Mouse (Mus musculus): Measurements from ENCODE around the gene C2cd2. TPM values are rescaled to one million over a fixed set of nuclear protein-coding genes. Genes with fewer than 3 reads are reported as not detected.

C2cd2 gene
- total and polyA plus RNA-seq, 3 experiments: 9.8 to 19.7 (median 10.4) TPM

DNA sequence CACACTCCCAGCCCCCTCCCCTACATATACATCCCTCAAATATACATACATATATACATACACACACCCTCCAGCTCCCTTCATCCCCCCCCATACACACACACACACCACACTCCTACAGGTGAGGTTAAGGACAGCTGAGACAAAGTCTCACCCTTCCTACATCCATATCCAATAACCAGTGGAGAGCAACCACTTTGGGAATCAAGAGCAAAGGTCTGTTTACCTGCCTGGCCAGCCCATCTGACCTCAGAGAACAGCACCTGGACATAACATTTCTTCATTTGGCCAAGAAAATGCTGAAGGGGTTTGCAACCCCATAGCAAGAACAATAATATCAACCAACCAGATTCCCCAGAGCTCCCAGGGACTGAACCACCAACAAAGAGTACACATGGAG is 56.1 kb downstream of the C2cd2 start:
- DNase-seq (ENCODE audit: low spot score) (no peak), ATAC-seq (ENCODE audit: extremely low read depth, insufficient number of reproducible peaks, low FRiP score, poor library complexity, severe bottlenecking) (no peak)
- Histone ChIP-seq H3K27me3 (ENCODE audit: insufficient read depth, low read length) (no peaks in the 10 kb centered on the region), H3K4me1 (ENCODE audit: insufficient read depth, low read depth, low read length) (peaks cover 10% of the 10 kb centered on the region), H3K36me3 (replicated peaks) (peaks cover 8% of the 10 kb centered on the region), H3K4me3 (ENCODE audit: low read depth, low read length) (no peak overlapping the region), H3K9me3 (replicated peaks) (no peaks in the 10 kb centered on the region)
- TF ChIP-seq CTCF (IDR thresholded peaks at IDR 0.05; ENCODE audit: low read depth, low read length) (no peak), GATA2 (IDR thresholded peaks at IDR 0.05; ENCODE audit: borderline replicate concordance, low read depth, low read length) (no peak), GATA1 (IDR thresholded peaks at IDR 0.05; ENCODE audit: borderline replicate concordance, low read length) (no peak), TAL1 (conservative IDR thresholded peaks at IDR 0.05; ENCODE audit: low read depth, low read length) (no peak), POLR2AphosphoS5 (IDR thresholded peaks at IDR 0.05; ENCODE audit: insufficient replicate concordance, low read depth, low read length) (no peak)

DNA sequence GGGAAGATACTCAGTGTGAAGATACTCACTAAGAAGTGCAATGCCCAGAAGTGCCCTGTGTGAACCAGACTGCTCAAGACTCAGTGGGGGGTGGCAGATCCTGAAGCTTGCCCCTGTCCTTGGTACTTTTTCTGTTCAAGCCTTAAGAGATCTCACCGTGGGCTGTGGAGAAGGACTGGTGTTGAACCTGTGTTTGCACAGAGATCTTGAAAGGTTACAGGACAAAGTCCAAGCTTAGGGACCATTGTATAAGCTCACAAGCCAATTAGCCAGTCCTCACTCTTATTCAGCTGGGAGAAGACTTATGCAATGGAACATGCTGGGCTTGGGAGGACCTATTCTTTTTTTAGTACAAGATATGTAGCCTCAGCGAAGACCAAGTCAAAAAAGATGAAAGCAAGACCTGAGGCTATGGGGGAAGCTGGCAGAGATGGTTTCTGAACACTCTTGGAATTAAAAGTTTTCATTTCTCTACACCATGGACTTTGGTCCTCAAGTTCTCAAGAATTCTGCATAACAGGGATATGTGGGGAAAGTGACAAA is 56.9 kb downstream of the C2cd2 start:
- DNase-seq (ENCODE audit: low spot score) (no peak), ATAC-seq (ENCODE audit: extremely low read depth, insufficient number of reproducible peaks, low FRiP score, poor library complexity, severe bottlenecking) (no peak)
- Histone ChIP-seq H3K36me3 (replicated peaks) (peaks cover 8% of the 10 kb centered on the region), H3K4me1 (ENCODE audit: insufficient read depth, low read depth, low read length) (peaks cover 10% of the 10 kb centered on the region), H3K9me3 (replicated peaks) (no peaks in the 10 kb centered on the region), H3K4me3 (ENCODE audit: low read depth, low read length) (no peak overlapping the region), H3K27me3 (ENCODE audit: insufficient read depth, low read length) (no peaks in the 10 kb centered on the region)
- TF ChIP-seq GATA2 (IDR thresholded peaks at IDR 0.05; ENCODE audit: borderline replicate concordance, low read depth, low read length) (no peak), CTCF (IDR thresholded peaks at IDR 0.05; ENCODE audit: low read depth, low read length) (no peak), GATA1 (IDR thresholded peaks at IDR 0.05; ENCODE audit: borderline replicate concordance, low read length) (no peak), POLR2AphosphoS5 (IDR thresholded peaks at IDR 0.05; ENCODE audit: insufficient replicate concordance, low read depth, low read length) (no peak), TAL1 (conservative IDR thresholded peaks at IDR 0.05; ENCODE audit: low read depth, low read length) (no peak)

- ATAC-seq (ENCODE audit: extremely low read depth, insufficient number of reproducible peaks, low FRiP score, poor library complexity, severe bottlenecking): no peak
- no peak for DNase-seq (ENCODE audit: low spot score)
Observed at GRCm38 (mm10) chr16:97904035-97904434, 58.4 kb downstream of the C2cd2 start.

DNA sequence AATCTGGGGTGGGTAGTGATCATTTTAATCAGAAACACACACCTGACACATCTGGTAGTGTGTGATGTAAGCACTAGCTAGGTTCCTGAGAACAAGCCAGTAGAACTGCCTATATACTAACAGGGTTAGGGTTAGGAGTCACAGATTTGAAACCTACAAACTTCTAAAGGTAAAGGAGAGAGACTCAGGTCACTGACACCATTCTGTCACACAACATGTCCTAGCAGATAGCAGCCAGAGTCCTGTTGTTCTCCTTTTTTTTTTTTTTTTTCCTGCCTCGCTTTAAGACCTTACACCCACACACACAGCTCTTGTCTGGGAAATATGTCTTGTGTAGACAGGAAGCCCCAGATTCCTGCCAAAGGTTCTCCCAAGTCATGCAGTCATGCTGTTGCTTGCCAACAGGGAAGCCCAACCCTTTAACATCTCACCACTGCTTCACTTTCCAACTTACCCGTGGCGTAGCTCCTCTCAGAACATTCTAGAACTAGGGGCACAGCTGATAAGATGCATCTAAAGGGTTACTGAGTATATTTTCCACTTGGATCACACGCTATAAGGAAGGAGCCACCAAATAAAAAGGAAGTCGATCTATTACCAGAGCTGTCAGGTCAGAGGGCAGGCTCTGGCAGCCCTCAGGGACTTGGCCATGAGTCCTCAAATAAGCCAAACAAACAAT is 64.9 kb downstream of the C2cd2 start:
- TF ChIP-seq TAL1 (conservative IDR thresholded peaks at IDR 0.05; ENCODE audit: low read depth, low read length) (no peak), GATA2 (IDR thresholded peaks at IDR 0.05; ENCODE audit: borderline replicate concordance, low read depth, low read length) (no peak), GATA1 (IDR thresholded peaks at IDR 0.05; ENCODE audit: borderline replicate concordance, low read length) (no peak), CTCF (IDR thresholded peaks at IDR 0.05; ENCODE audit: low read depth, low read length) (no peak), POLR2AphosphoS5 (IDR thresholded peaks at IDR 0.05; ENCODE audit: insufficient replicate concordance, low read depth, low read length) (no peak)
- no peak for ATAC-seq (ENCODE audit: extremely low read depth, insufficient number of reproducible peaks, low FRiP score, poor library complexity, severe bottlenecking)

More at GRCm38 (mm10) chr16:97904035-97904434, 58.4 kb downstream of the C2cd2 start:
- H3K36me3 ChIP-seq (replicated peaks): peaks cover 2% of the 10 kb centered on the region
- H3K4me1 ChIP-seq (ENCODE audit: insufficient read depth, low read depth, low read length): peaks cover 7% of the 10 kb centered on the region
- TF ChIP-seq GATA1 (IDR thresholded peaks at IDR 0.05; ENCODE audit: borderline replicate concordance, low read length): no peak
- no peak for TF ChIP-seq TAL1 (conservative IDR thresholded peaks at IDR 0.05; ENCODE audit: low read depth, low read length)
- no peak for TF ChIP-seq POLR2AphosphoS5 (IDR thresholded peaks at IDR 0.05; ENCODE audit: insufficient replicate concordance, low read depth, low read length)
- no peak for TF ChIP-seq GATA2 (IDR thresholded peaks at IDR 0.05; ENCODE audit: borderline replicate concordance, low read depth, low read length)
- no peak for TF ChIP-seq CTCF (IDR thresholded peaks at IDR 0.05; ENCODE audit: low read depth, low read length)
- H3K4me3 ChIP-seq (ENCODE audit: low read depth, low read length): no peak overlapping the region
- H3K9me3 ChIP-seq (replicated peaks): no peaks in the 10 kb centered on the region
- H3K27me3 ChIP-seq (ENCODE audit: insufficient read depth, low read length): no peaks in the 10 kb centered on the region

GRCm38 (mm10) chr16:97887762-97888161 is 74.6 kb downstream of the C2cd2 start:
- Histone ChIP-seq H3K4me3 (ENCODE audit: low read depth, low read length) (no peak overlapping the region), H3K9me3 (replicated peaks) (no peaks in the 10 kb centered on the region), H3K36me3 (replicated peaks) (peaks cover 46% of the 10 kb centered on the region), H3K4me1 (ENCODE audit: insufficient read depth, low read depth, low read length) (no peaks in the 10 kb centered on the region), H3K27me3 (ENCODE audit: insufficient read depth, low read length) (no peaks in the 10 kb centered on the region)
- no peak for DNase-seq (ENCODE audit: low spot score)
- no peak for ATAC-seq (ENCODE audit: extremely low read depth, insufficient number of reproducible peaks, low FRiP score, poor library complexity, severe bottlenecking)
- TF ChIP-seq CTCF (IDR thresholded peaks at IDR 0.05; ENCODE audit: low read depth, low read length) (no peak), TAL1 (conservative IDR thresholded peaks at IDR 0.05; ENCODE audit: low read depth, low read length) (no peak), GATA2 (IDR thresholded peaks at IDR 0.05; ENCODE audit: borderline replicate concordance, low read depth, low read length) (no peak), GATA1 (IDR thresholded peaks at IDR 0.05; ENCODE audit: borderline replicate concordance, low read length) (no peak), POLR2AphosphoS5 (IDR thresholded peaks at IDR 0.05; ENCODE audit: insufficient replicate concordance, low read depth, low read length) (no peak)

More for the DNA sequence above, 64.9 kb downstream of the C2cd2 start:
- no peak for DNase-seq (ENCODE audit: low spot score)
- no peaks in the 10 kb centered on the region for H3K9me3 ChIP-seq (replicated peaks)
- no peaks in the 10 kb centered on the region for H3K36me3 ChIP-seq (replicated peaks)
- H3K4me3 ChIP-seq (ENCODE audit: low read depth, low read length): no peak overlapping the region
- no peaks in the 10 kb centered on the region for H3K4me1 ChIP-seq (ENCODE audit: insufficient read depth, low read depth, low read length)
- H3K27me3 ChIP-seq (ENCODE audit: insufficient read depth, low read length): no peaks in the 10 kb centered on the region

DNA sequence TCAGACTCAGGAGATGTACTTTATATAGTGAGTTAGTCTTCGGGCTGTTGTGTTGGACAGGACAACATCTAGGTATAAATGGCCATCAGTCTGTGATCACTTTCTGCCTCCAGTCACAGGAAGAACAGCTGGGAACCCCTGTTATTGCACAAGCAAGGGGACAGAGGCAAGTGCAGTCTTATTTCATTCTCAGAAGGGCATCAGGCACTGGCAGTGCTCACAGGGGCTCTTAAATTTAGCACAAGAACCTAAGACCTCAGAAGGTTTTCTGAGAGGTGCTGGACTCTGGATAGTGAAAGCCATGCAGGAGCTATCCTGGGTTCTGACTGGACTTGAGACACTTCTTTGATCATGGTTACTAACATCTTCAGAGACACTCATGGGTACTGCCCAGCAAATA is 78.7 kb downstream of the C2cd2 start:
- Histone ChIP-seq H3K27me3 (ENCODE audit: insufficient read depth, low read length) (no peaks in the 10 kb centered on the region), H3K4me3 (ENCODE audit: low read depth, low read length) (no peak overlapping the region), H3K4me1 (ENCODE audit: insufficient read depth, low read depth, low read length) (no peaks in the 10 kb centered on the region), H3K9me3 (replicated peaks) (no peaks in the 10 kb centered on the region), H3K36me3 (replicated peaks) (peaks cover 34% of the 10 kb centered on the region)
- TF ChIP-seq POLR2AphosphoS5 (IDR thresholded peaks at IDR 0.05; ENCODE audit: insufficient replicate concordance, low read depth, low read length) (no peak), GATA2 (IDR thresholded peaks at IDR 0.05; ENCODE audit: borderline replicate concordance, low read depth, low read length) (no peak), CTCF (IDR thresholded peaks at IDR 0.05; ENCODE audit: low read depth, low read length) (no peak), GATA1 (IDR thresholded peaks at IDR 0.05; ENCODE audit: borderline replicate concordance, low read length) (no peak), TAL1 (conservative IDR thresholded peaks at IDR 0.05; ENCODE audit: low read depth, low read length) (no peak)
- ATAC-seq (ENCODE audit: extremely low read depth, insufficient number of reproducible peaks, low FRiP score, poor library complexity, severe bottlenecking): no peak
- DNase-seq (ENCODE audit: low spot score): no peak
